Mouse (Mus musculus) brain, adult 2 months (tissue): ENCODE results near the gene Rpl39l.
"Not testable (repeated sequence)": the region's sequence is repeated elsewhere in the genome, so short reads cannot be mapped to it uniquely, and the experiment has no call there.

Source experiments
- DNase-seq: peaks from one replicate; pipeline ENCODE4 v3.0.0; 2011; ENCODE audit warnings: low read depth, low spot score

Gene Rpl39l

DNA sequence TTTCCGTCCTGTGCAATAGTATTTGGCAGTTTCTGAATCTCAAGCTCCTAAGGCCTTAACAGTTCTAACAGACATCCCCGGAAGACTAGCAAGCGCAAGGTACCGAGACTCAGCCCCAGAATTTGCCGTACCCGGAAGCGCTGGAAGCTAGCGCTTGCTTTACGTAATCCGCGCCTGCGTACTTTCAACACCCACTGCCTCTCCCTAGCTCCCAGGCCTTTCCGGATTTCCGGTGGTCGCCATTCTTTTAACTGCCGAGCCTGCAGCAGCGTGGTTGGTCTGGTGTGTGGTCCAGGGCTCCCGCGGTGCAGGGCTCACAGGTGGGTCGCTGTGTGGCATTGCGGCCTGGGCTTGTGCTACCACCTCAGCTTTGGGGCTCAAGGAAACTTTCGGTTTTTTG, at the start of gene Rpl39l:
TSS of gene Rpl39l (plus strand) at position 222 of the 400 bp plus-strand sequence.
- DNase-seq = no peak

DNA sequence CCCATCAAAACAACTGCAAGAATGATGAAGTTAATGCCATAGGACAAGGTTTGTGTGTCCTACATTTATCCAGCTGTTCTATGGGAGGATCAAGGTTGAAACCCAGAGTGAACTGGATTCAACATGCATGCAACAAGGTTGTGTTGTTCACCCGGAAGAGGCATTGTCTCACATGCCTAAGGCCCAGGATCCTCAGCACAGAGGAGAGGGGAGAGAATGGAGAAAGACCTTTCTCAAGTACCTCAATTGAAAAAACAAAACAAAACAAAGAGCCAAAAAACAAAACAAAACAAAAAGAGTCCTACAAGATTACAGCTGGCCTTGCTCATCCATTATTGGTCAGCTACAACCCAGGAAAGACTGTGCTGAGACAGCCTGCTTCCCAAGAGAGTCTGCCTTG, 42.4 kb upstream of the Rpl39l start:
- no peak for DNase-seq

DNA sequence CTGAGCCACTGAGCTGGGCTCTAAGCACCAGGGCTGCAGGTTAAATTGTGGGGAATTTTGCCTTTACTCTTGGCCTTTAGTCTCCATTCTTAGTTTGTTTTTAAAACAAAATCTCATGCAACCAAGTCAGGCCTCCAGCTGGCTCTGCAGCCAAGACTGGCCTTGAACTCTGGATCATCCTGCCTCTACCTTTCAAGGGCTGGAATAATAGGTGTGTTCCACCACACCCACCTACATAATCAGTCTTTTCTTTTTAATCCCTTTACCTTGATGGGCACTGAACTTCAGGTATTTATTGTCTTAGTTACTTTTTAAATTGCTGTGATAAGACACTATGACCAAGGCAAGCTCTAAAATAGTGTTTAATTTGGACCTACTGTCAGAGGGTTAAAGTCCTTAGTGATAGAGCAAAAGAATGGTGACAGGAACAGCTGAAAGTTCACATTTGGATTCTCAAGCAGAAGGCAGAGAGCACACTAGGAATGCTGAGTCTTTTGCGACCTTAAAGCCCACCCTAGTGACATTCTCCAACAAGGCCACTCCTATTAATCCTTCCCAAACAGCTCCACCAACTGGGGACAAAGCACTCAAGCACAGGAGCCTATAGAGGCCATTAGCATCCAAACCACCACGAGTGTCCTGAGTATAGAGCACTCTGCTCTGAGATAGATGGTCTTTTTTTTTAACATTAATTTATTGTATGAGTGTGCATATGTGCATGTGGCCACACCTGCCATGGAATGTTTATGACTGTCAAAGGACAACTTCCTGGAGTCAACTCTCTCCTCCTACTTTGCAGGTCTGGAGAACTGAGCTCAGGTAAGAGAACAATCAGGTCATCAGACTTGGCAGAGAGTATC, 40.7 kb upstream of the Rpl39l start:
- DNase-seq = no peak

DNA sequence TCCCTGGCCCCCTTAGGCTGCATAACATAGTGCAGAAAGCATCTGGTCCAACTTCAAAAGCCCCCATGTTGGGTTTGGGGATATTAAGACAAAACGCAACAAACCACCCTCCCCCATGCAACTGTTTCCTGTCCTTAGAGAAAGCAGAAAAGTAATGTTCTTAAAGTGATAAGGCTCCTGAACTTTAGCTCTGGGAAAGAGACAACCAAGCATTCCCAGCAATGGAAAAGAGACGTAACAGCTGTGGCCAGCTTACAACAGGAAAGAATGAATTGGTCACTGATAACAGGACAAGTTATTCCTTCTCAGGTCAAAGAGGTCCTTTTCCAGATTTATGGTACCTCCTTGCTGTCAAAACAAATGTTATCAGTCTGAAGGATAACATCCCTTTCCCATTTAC, 26.9 kb upstream of the Rpl39l start:
- no peak for DNase-seq

DNA sequence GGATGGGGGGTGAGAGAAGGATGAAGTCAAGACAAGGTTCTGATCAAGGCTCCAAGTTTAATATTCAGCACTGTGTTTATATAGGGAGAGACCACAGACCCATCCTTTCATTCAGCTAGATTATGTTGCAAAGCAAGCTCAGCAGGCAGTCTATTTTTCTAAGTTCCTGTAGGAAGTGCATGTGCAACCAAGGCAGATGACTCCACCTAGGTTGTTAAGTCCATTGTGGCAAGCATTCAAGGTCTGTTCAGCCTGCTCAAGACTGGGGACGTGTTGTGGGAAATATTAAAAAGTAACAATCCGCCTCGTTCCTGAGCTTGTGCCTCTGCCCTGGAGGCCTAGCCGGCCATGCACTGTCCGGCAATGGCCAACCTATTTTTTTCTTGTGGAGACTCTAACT, 22.6 kb upstream of the Rpl39l start:
- no peak for DNase-seq

DNA sequence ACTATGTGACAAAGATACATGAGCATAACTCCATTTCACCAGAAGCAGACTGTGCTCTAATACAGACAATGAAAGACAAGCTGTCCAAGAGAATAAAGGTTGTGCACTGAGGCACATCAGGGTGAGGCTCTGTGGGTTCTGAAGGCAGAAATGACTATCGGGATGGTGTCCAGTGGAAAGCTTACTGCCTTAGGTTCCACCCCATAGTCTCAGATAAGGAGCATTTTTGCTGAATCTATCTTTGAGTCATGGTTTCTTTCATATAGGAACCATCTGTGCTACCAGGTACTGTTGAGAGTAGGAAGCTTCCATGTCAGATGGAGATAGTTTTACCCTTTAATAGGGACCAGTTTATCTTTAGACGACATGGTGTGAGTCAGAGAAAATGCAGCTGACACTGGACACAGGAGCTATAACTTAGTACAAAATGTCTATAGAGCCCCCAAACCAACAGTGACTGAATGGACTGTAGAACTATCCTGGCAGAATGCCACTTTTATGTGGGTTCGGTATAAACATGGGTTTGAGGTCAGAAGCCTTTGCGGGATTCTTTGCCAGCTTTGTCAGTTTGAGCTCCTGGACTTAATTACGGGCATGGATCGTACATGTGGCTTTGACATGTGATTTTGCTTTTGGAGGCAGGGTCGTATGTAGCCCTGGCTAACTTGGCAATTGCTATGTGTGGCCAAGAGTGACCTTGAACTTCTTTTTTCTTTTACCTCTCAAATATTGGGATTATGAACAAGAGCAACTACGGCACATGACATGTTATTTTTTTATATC, 712 bp upstream of the Rpl39l start:
- DNase-seq = no peak

DNA sequence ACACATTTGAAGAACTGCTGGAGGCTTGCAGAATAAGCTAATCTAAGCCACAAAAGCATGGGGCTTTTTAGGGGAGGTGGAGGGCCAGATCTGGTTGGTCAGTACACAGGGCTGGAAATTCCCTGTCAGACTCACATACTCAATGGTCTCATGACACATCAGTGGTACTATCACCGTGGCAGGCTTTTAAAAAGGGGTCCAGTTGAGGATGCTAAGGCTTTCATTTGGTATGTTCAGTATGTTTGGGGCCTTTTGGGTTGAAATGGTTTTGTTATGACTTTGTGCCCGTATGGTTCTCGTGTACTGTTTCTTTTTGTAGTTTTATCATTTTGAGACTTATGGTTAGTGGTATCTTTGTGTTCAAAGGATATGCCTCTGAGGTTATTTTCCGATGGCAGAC, 1.2 kb downstream of the Rpl39l start:
- no peak for DNase-seq

DNA sequence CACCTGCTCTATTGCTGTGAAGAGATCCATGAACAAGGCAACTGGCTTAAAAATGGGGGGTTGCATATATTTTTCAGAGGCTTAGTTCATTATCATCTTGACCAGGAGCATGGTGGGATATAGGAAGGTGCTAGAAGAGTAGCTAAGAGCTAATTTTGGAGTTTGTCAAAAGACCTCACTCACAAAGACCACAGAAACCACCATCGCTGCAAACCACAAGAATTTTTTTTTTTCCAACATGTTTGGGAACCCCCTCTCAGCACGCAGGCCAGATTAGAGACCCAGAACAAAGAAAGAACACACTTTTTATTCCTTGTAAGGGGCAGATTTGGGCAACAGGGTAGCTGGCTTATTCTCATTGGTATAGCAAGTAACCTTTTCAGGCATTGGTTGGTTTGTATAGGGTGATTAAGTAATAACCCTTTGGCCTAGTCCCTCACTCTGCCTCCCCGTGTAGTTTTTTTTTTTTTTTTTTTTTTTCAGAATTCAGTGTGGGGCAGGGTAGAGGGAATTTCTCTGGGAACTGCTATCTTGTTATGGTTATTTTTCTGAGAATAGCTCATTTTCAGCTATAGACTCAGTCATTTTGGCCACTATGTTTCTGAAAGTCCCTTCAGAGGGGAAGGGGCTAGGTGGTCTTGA, 2.3 kb downstream of the Rpl39l start:
- no peak for DNase-seq

DNA sequence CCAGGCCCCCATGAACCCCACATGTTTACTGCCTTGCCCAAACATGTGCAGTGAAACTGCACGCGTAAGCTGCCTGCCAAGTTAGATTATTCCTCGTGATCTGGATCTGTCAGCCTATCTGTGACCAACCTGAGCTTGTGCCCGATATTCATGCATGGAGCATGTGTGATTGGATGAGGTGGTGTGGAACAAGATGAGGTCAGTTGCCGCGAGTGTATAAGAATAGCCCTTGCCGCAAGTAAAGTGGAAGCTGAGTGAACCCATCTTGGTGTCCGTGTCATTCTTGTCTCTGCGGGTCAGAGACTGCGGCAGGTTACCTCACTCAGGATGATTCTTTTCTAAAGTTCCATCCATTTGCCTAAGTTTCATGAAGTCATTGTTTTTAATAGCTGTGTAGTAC, 17.4 kb downstream of the Rpl39l start:
- not testable (repeated sequence) for DNase-seq

DNA sequence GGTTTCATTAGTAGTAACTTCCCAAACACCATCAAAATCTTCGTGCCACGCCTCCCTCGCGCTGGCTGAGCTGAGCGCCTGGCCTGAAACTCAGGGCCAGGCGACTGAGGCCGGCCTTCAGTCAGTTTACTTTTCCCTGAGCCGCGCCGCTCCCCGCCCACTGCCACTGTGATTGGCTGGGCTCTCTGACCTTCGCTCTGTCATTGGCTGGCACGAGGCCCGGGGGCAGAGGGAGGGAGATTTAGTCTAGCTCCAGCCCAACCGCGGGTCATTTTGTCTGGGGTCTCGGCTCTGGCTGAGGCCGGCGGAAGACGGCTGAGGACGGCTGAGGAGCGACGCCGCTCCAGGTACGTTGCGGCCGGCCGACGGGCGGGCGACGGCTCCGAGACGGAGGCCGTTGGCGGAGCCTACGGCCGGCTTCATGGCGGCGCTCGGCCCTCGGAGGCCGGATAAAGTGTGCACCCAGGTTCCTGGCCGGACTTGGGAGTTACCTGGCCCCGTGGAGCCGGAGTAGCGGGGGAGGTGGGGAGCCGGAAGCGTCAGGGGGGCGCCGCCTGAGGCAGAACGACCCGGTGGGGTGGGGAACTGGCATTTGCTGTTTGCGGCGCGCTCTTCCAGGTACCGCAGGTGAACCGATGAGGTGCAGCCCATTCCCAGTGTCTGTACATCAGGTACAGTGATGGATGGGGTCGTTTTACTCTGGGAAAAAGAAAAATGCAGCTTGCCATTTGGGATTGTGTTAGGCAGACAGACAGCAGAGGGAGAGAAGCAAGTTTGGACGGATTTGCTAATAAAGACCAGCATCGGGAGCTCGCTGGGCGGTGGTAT, 22.9 kb downstream of the Rpl39l start, which contains the start of gene Atf7ip2:
TSS of gene Atf7ip2 (plus strand) at position 34 of the 828 bp plus-strand sequence.
- peak; percentile 71 for DNase-seq

DNA sequence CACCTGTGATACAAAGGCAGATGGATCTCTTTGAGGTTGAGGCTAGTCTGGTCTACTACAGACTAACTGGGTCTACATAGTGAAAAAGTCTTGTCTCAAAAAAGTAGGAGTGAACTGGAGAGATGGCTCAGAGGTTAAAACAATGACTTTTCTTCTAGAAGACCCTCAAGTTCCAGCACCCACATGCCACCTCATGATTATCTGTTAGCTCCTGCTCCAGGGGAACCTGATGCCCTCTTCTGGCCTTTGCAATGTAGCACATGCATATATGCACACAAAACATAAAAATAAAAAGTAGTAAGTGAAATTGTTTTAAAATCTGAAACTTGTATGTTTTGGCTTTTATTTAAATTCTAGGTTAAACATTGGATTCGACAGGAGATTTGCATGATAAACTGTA, 38.8 kb downstream of the Rpl39l start:
- no peak for DNase-seq

DNA sequence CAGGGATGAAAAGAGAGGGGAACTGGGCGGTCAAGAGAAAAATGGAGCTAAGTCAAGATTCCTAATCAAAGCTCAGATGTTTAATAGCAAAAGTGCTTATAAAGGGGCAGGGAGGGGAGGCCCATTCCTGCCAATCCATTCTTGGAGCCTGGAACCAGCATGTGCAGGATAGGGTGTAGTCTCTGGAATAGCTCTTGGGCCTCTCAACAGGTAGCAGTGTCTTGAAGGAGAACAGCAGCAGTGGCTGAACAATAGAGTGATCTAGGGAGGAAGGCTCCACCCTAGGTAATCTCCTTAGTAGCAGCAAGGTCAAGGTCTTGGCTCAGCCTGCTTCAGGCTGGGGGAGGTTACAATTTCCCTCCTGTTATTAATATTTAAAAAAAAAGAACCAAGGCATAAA, 46.3 kb downstream of the Rpl39l start:
- not testable (repeated sequence) for DNase-seq

DNA sequence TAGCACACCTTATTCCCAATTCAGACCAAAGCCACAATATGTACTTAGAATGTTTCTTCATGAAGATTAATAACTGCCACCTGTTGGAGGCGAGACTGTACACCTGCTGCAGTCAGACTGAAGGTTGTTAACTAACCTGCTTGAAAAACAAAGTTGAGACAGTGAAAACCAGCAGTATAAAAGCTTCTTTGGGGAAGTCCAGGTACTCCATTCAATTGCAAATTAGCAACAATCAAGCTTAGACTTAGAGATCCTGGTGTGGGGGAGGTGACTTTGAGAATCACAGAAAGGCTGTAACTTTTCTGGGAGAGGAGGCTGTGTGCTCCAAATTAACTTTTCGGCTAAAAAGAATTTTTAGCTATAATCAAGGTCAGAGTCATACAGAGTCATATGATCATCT, 47.0 kb downstream of the Rpl39l start:
- not testable (repeated sequence) for DNase-seq
